ENCODE assay signal across 8 mouse cellular contexts in the genomic region with DNA sequence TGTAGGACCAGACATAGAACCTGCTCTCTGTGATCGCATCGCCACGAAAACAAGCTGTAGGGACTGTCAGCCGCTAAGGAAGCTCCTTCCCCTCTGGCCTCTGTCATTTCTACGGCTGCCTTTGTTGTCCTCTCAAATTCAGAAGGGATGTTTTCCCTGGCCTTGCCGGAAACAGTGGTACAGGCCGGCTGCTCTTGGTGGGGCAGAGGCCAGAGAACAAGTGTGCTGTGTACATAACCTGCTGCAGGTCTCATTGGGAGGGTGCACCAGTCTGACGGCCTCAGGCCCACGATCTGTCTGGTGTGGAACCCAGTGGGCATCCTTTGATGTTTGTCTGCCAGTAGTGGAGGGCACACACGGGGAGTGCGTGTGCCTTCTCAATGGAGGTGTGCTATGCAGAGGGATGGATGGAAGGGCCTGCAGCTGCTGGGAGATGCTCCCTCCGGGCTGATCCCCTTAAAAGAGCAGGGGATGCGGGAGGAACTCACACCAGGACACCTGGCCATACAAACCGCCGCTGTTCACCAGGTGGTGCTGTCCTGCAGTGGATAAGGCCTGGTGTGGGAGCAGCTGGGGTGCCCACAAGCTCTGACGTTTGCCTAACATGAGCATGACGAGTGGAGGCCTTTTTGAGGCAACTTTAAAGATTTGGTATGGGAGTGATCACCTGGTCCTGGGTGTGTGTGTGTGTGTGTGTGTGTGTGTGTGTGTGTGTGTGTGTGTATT.
DNase-seq lines count a peak whose midpoint lies in the region; ATAC-seq and TF ChIP-seq lines count a peak whose summit lies in the region.
"Had no signal": no experiment of that assay in that cellular context is flagged by ENCODE, and none has a peak within 500 bp of the region (broad histone marks: within the 10 kb centered on the region; RNA-seq: fewer than 3 reads in every experiment).

No protein-coding gene starts in this region.

- no peak for DNase-seq in lung, adult 2 months
- DNase-seq in lung, postnatal 14 days = no peak
- DNase-seq in forebrain, embryonic 14.5 days (ENCODE audit: low spot score) = no peak
- peak; percentile 51 for DNase-seq in kidney, postnatal 10 days
- DNase-seq in cerebellum, adult 8-10 months = no peak
- DNase-seq in frontal cortex, postnatal 36 days (ENCODE audit: low spot score in 2 of 2) = no peak

- peak; percentile 20; the same call in 1 of the 2 replicates for TF ChIP-seq CTCF in lung, adult 2 months (IDR thresholded peaks at IDR 0.05; ENCODE audit: insufficient read depth, low read length)

- H3K4me2 ChIP-seq in forebrain, embryonic 14.5 days (ENCODE audit: low read length) = no peak overlapping the region
- no peak overlapping the region for H3K4me2 ChIP-seq in midbrain, embryonic 13.5 days (replicated peaks)
- H3K4me2 ChIP-seq: stomach, embryonic 15.5 days had no signal

- no peaks in the 10 kb centered on the region for H3K36me3 ChIP-seq in forebrain, embryonic 14.5 days (ENCODE audit: control insufficient read depth, insufficient read depth, low read length)
- no peaks in the 10 kb centered on the region for H3K36me3 ChIP-seq in midbrain, embryonic 13.5 days
- H3K36me3 ChIP-seq: stomach, embryonic 15.5 days had no signal

- H3K27me3 ChIP-seq in forebrain, embryonic 14.5 days (replicated peaks; ENCODE audit: control insufficient read depth, insufficient read depth, low read length) = no peaks in the 10 kb centered on the region
- H3K27me3 ChIP-seq in midbrain, embryonic 13.5 days = no peaks in the 10 kb centered on the region
- H3K27me3 ChIP-seq: stomach, embryonic 15.5 days had no signal

- H3K4me1 ChIP-seq in lung, adult 2 months (ENCODE audit: control insufficient read depth, insufficient read depth, low read length) = peaks cover 43% of the 10 kb centered on the region
- H3K4me1 ChIP-seq in forebrain, embryonic 14.5 days (ENCODE audit: control insufficient read depth, insufficient read depth, low read length) = no peaks in the 10 kb centered on the region
- H3K4me1 ChIP-seq in midbrain, embryonic 13.5 days (replicated peaks) = no peaks in the 10 kb centered on the region; the same call in 1 of the 2 replicates

- no peak overlapping the region for H3K4me3 ChIP-seq in lung, adult 2 months (replicated peaks; ENCODE audit: extremely low read depth, low read depth, low read length)
- H3K4me3 ChIP-seq in forebrain, embryonic 14.5 days (ENCODE audit: low read depth, low read length) = no peak overlapping the region
- no peak overlapping the region for H3K4me3 ChIP-seq in midbrain, embryonic 13.5 days (replicated peaks)
- H3K4me3 ChIP-seq: stomach, embryonic 15.5 days had no signal

- no peak overlapping the region for H3K9ac ChIP-seq in forebrain, embryonic 14.5 days (ENCODE audit: low read length)
- no peak overlapping the region for H3K9ac ChIP-seq in midbrain, embryonic 13.5 days (replicated peaks)
- H3K9ac ChIP-seq: stomach, embryonic 15.5 days had no signal

- ATAC-seq in forebrain, embryonic 14.5 days = 0 out of 2 replicates have a peak, but pooled peaks have one; percentile 24
- ATAC-seq in midbrain, embryonic 13.5 days = peak; percentile 14; the same call in 1 of the 2 replicates

- H3K27ac ChIP-seq in forebrain, embryonic 14.5 days (ENCODE audit: low read depth, low read length) = no peak overlapping the region
- no peak overlapping the region for H3K27ac ChIP-seq in midbrain, embryonic 13.5 days

- TF ChIP-seq POLR2A in lung, adult 2 months (IDR thresholded peaks at IDR 0.05; ENCODE audit: borderline replicate concordance, extremely low read depth, low read depth, low read length) = no peak

- H3K9me3 ChIP-seq in forebrain, embryonic 14.5 days (replicated peaks; ENCODE audit: control insufficient read depth, low read length) = no peaks in the 10 kb centered on the region
- no peaks in the 10 kb centered on the region for H3K9me3 ChIP-seq in midbrain, embryonic 13.5 days
- H3K9me3 ChIP-seq: stomach, embryonic 15.5 days had no signal

- WGBS in lung, adult 2 months = 49% methylated on average over 17 of the region's 17 CpGs
- 48% methylated on average over 17 of the region's 17 CpGs for WGBS in forebrain, embryonic 14.5 days
- 44% methylated on average over 17 of the region's 17 CpGs for WGBS in midbrain, embryonic 13.5 days
